Mouse (Mus musculus) forebrain, embryonic 15.5 days (tissue): Measurements from ENCODE around the gene Pbx1. TPM values are rescaled to one million over a fixed set of nuclear protein-coding genes. Genes with fewer than 3 reads are reported as not detected.

Experiments used
- ATAC-seq: fragments of 200-750 bp; cut with Nextera tagmentation; replicated peaks from 2 replicates; pipeline ENCODE4 v1.8.0; 2017; ENCODE audit warnings: mild to moderate bottlenecking, moderate TSS enrichment, moderate library complexity
- H3K27ac ChIP-seq: fragments of 300-500 bp; sonication (generic); replicated peaks from 2 replicates; pipeline ENCODE4 v1.5.1; 2015; ENCODE audit warnings: mild to moderate bottlenecking, inconsistent platforms
- H3K27me3 ChIP-seq: fragments of 300-500 bp; sonication (generic); 2 replicates; pipeline ENCODE4 v1.6.1; 2015; ENCODE audit warnings: inconsistent platforms
- H3K36me3 ChIP-seq: fragments of 300-500 bp; sonication (generic); 2 replicates; pipeline ENCODE4 v1.6.1; 2015; ENCODE audit warnings: mild to moderate bottlenecking, inconsistent platforms
- H3K4me1 ChIP-seq: fragments of 300-500 bp; sonication (generic); 2 replicates; pipeline ENCODE4 v1.6.1; 2015; ENCODE audit warnings: inconsistent platforms
- H3K4me2 ChIP-seq: fragments of 300-500 bp; sonication (generic); replicated peaks from 2 replicates; pipeline ENCODE4 v1.6.1; 2015; ENCODE audit warnings: mild to moderate bottlenecking, inconsistent platforms
- H3K4me3 ChIP-seq: fragments of 300-500 bp; sonication (generic); 2 replicates; pipeline ENCODE4 v1.5.1; 2015; ENCODE audit warnings: mild to moderate bottlenecking, inconsistent platforms
- H3K9ac ChIP-seq: fragments of 300-500 bp; sonication (generic); replicated peaks from 2 replicates; pipeline ENCODE4 v1.6.1; 2015; ENCODE audit warnings: mild to moderate bottlenecking, inconsistent platforms
- H3K9me3 ChIP-seq: fragments of 300-500 bp; sonication (generic); 2 replicates; pipeline ENCODE4 v1.6.1; 2016; ENCODE audit warnings: inconsistent platforms
- WGBS: fragments of 180-500 bp; shearing (Covaris S2); methylation state at CpG from one replicate; pipeline ENCODE4 v1.1.7; 2015; ENCODE audit warnings: mixed read lengths; 5-methylcytosine and 5-hydroxymethylcytosine counted together
- polyA plus RNA-seq: library from polyadenylated mRNA; unstranded; fragments of >200 nt; fragmentation: Nextera tagmentation; extraction: Ambion mirVana; gene quantifications from 2 replicates; pipeline ENCODE4 v1.2.1, GENCODE M21; 2015

The Pbx1 gene
- polyA plus RNA-seq, 1 experiment from 2014 or later, result 90.5 TPM

DNA sequence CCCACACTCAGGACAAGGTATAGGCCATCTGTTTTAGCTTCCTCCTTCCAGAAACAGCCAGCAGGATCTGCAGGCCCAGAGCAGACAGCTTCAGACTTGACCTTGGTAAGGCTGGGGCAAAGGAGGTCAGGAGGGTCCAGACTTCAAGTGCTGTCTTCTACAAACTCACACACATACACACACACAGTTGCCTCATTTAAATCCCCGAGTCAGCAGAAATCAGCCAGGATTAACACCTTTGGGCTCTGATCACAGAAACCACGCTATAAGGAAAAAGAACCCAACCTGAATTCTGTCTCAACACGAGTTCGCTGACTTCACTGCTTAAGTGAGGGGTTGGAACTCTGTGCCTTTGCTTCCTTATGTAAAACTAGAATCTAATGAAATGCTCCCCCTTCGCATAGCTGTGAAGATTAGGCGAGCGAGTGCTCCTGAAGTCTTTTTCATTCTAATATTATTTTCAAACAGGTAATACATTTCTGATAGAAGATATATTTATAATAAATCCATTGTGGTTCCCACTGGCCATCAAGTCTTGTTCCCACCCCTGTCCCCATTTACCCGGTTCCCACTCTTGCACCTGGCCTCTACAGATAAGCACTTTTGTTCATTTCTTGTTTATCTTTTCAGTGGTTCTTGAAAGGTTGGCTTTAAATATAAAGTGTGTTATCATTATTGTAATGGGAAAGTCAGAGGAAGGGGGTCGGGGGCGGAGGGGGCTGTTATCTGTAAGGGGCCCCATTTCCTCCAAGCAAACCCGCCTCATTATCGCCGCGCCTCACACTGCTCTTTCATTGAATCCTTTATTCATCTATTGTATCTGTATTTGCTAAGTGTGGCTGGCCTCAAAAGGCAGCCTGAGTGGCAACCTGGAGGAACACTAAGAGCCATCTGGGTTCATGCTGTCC lies 124.5 kb downstream of the Pbx1 start:
- ATAC-seq, result no peak
- no peaks in the 10 kb centered on the region for H3K9me3 ChIP-seq
- H3K4me3 ChIP-seq, result no peak overlapping the region
- no peaks in the 10 kb centered on the region for H3K36me3 ChIP-seq
- WGBS, result 48% methylated on average over 14 of the region's 14 CpGs
- no peaks in the 10 kb centered on the region for H3K27me3 ChIP-seq
- H3K4me1 ChIP-seq, result peaks cover 43% of the 10 kb centered on the region
- H3K4me2 ChIP-seq, result no peak overlapping the region
- peak overlapping the region; percentile 68 for H3K27ac ChIP-seq
- H3K9ac ChIP-seq, result no peak overlapping the region

- Histone ChIP-seq H3K9me3 (no peaks in the 10 kb centered on the region), H3K36me3 (no peaks in the 10 kb centered on the region), H3K4me3 (0 out of 2 replicates have a peak overlapping the region, but pooled peaks have one; percentile 7), H3K27me3 (no peaks in the 10 kb centered on the region), H3K4me1 (peaks cover 46% of the 10 kb centered on the region), H3K27ac (peak overlapping the region; percentile 84), H3K4me2 (peak overlapping the region; percentile 35), H3K9ac (peak overlapping the region; percentile 35)
- WGBS, result 24% methylated on average over 6 of the region's 6 CpGs
- 0 out of 2 replicates have a peak, but pooled peaks have one; percentile 8 for ATAC-seq
These were observed 131.6 kb downstream of the Pbx1 start for GRCm38 (mm10) chr1:168300505-168300904.

GRCm38 (mm10) chr1:168299928-168300365 lies 132.1 kb downstream of the Pbx1 start:
- H3K9ac ChIP-seq, result peak overlapping the region; percentile 35
- H3K4me3 ChIP-seq, result 0 out of 2 replicates have a peak overlapping the region, but pooled peaks have one; percentile 7
- no peaks in the 10 kb centered on the region for H3K36me3 ChIP-seq
- no peaks in the 10 kb centered on the region for H3K27me3 ChIP-seq
- no peaks in the 10 kb centered on the region for H3K9me3 ChIP-seq
- peak; percentile 68 for ATAC-seq
- WGBS, result 12% methylated on average over 12 of the region's 12 CpGs
- H3K4me2 ChIP-seq, result peak overlapping the region; percentile 35
- H3K4me1 ChIP-seq, result peaks cover 46% of the 10 kb centered on the region
- H3K27ac ChIP-seq, result peak overlapping the region; percentile 84

GRCm38 (mm10) chr1:168299181-168299580 lies 132.9 kb downstream of the Pbx1 start:
- Histone ChIP-seq H3K4me3 (no peak overlapping the region), H3K9ac (no peak overlapping the region), H3K4me2 (no peak overlapping the region), H3K27ac (peak overlapping the region; percentile 84), H3K9me3 (no peaks in the 10 kb centered on the region), H3K27me3 (no peaks in the 10 kb centered on the region), H3K4me1 (peaks cover 46% of the 10 kb centered on the region), H3K36me3 (no peaks in the 10 kb centered on the region)
- WGBS, result 82% methylated on average over 8 of the region's 8 CpGs
- ATAC-seq, result no peak

DNA sequence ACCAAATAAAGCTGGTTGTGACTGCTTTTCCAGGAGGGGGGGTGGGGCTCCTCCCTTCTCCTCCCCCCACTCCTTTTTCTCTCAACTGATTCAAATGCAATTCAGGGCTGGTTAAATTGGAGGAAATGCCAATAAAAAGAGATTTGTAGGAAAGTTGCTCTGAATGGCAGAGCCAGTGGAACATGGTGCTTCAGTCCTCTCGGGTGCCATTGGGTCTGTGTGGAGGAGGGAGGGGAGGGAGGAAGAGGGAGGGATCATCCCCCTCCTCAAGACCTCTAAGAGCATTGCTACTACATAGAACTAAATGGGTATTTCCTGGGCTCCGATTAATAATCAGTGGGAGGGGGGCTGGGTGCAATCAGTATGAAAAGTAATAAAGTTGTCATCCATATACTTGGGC lies 135.8 kb downstream of the Pbx1 start:
- peaks cover 49% of the 10 kb centered on the region for H3K4me1 ChIP-seq
- H3K9me3 ChIP-seq, result no peaks in the 10 kb centered on the region
- no peak overlapping the region for H3K4me3 ChIP-seq
- no peak for ATAC-seq
- H3K27ac ChIP-seq, result no peak overlapping the region
- no peak overlapping the region for H3K4me2 ChIP-seq
- WGBS, result 35% methylated on average over 2 of the region's 2 CpGs
- H3K9ac ChIP-seq, result no peak overlapping the region
- H3K36me3 ChIP-seq, result no peaks in the 10 kb centered on the region
- H3K27me3 ChIP-seq, result no peaks in the 10 kb centered on the region

DNA sequence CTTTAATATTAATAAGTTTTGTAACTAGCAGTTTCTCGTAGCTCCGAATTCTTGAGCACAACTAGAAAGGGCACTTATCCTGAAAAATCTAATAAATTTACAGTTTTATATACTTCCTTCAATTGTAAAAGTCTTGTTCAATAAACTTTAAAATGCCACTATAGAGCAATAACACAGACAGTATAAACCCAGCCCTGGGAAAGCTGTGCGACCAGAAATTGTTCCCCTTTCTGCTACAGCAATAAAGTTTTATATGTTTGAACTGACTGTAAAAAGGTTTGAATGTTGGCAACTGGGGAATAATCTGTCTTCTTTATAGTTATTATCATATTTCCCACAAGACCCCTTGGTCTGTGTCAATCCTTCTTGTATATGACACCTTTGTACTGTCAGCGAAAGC lies 136.3 kb downstream of the Pbx1 start:
- no peak overlapping the region for H3K4me3 ChIP-seq
- 80% methylated on average over 4 of the region's 4 CpGs for WGBS
- no peaks in the 10 kb centered on the region for H3K27me3 ChIP-seq
- no peaks in the 10 kb centered on the region for H3K9me3 ChIP-seq
- H3K27ac ChIP-seq, result no peak overlapping the region
- no peaks in the 10 kb centered on the region for H3K36me3 ChIP-seq
- H3K9ac ChIP-seq, result no peak overlapping the region
- ATAC-seq, result no peak
- H3K4me1 ChIP-seq, result peaks cover 49% of the 10 kb centered on the region
- H3K4me2 ChIP-seq, result no peak overlapping the region

GRCm38 (mm10) chr1:168293673-168294072 lies 138.4 kb downstream of the Pbx1 start:
- ATAC-seq, result no peak
- Histone ChIP-seq H3K4me1 (peaks cover 52% of the 10 kb centered on the region), H3K27ac (no peak overlapping the region), H3K4me3 (no peak overlapping the region), H3K27me3 (no peaks in the 10 kb centered on the region), H3K9ac (no peak overlapping the region), H3K9me3 (no peaks in the 10 kb centered on the region), H3K36me3 (no peaks in the 10 kb centered on the region), H3K4me2 (no peak overlapping the region)
- 91% methylated on average over 1 of the region's 1 CpGs for WGBS

DNA sequence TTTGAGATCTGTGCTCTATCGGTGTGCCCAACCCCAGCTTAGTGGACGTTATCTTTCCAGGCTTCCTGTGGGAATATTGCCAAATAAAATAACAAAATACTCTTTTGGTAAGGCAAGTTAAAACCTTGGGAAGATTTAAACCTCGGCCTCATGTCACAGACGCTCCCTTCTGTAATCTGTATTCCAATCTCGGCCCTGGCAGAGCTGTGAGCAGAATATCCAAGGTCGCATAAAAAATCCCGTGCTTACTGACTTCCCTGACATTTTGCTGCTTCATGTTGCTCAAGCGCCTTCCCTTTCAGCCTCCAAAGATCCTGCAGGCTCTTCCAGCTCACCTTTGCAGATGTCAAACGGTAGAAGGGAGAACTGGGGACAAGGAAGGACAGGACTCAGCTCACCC lies 140.0 kb downstream of the Pbx1 start:
- H3K9ac ChIP-seq, result no peak overlapping the region
- H3K4me3 ChIP-seq, result no peak overlapping the region
- no peaks in the 10 kb centered on the region for H3K36me3 ChIP-seq
- H3K9me3 ChIP-seq, result no peaks in the 10 kb centered on the region
- peak overlapping the region; percentile 48; the same call in 1 of the 2 replicates for H3K27ac ChIP-seq
- no peak for ATAC-seq
- peaks cover 63% of the 10 kb centered on the region for H3K4me1 ChIP-seq
- WGBS, result 69% methylated on average over 9 of the region's 9 CpGs
- H3K4me2 ChIP-seq, result no peak overlapping the region
- no peaks in the 10 kb centered on the region for H3K27me3 ChIP-seq

GRCm38 (mm10) chr1:168291643-168292040 lies 140.4 kb downstream of the Pbx1 start:
- H3K27me3 ChIP-seq, result no peaks in the 10 kb centered on the region
- H3K9me3 ChIP-seq, result no peaks in the 10 kb centered on the region
- no peak for ATAC-seq
- no peaks in the 10 kb centered on the region for H3K36me3 ChIP-seq
- H3K9ac ChIP-seq, result no peak overlapping the region
- H3K4me1 ChIP-seq, result peaks cover 66% of the 10 kb centered on the region
- H3K4me2 ChIP-seq, result no peak overlapping the region
- H3K27ac ChIP-seq, result peak overlapping the region; percentile 66
- WGBS, result 42% methylated on average over 6 of the region's 6 CpGs
- no peak overlapping the region for H3K4me3 ChIP-seq

GRCm38 (mm10) chr1:168291001-168291642 lies 140.9 kb downstream of the Pbx1 start:
- 31% methylated on average over 11 of the region's 11 CpGs for WGBS
- Histone ChIP-seq H3K4me1 (peaks cover 66% of the 10 kb centered on the region), H3K27ac (peak overlapping the region; percentile 66), H3K27me3 (no peaks in the 10 kb centered on the region), H3K4me3 (no peak overlapping the region), H3K4me2 (no peak overlapping the region), H3K9ac (no peak overlapping the region), H3K36me3 (no peaks in the 10 kb centered on the region), H3K9me3 (no peaks in the 10 kb centered on the region)
- 0 out of 2 replicates have a peak, but pooled peaks have one; percentile 14 for ATAC-seq

DNA sequence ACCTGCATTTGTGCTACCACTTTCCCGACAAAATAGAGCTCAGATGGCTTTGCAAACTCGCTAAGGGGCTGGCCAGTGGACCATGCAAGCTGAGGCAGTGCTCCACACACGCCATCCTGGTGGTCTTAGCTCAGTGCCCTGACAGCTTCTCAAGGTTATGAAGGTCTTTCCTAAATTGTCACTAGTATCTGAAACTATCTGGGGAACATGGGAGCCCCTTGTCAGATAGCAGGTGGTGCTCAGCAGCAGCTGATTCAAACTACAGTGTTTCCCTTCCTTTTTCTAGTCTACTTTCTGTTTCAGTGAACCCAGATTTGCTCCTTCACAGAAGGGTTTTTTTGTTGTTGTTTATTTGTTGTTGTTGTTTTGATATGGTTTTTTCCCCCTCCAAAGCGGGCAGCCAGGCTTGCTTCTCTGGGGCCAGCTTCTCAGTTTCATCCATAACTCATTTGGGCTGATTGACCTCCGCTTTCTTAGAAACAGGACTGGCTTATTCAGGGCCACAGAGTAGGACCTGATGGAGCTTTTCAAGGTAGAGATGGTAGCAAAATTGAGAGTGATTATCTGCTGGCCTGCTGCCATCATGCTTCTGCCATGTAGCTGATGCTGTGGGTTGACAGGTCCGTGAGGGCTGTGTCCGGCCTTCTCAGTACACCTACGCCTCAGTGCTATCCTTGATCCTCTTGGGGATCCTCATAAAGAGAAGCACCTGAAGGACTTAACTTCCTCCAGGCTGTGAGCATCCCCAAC lies 141.7 kb downstream of the Pbx1 start:
- Histone ChIP-seq H3K4me1 (peaks cover 68% of the 10 kb centered on the region), H3K27me3 (no peaks in the 10 kb centered on the region), H3K4me3 (no peak overlapping the region), H3K4me2 (no peak overlapping the region), H3K27ac (no peak overlapping the region), H3K9ac (no peak overlapping the region), H3K36me3 (no peaks in the 10 kb centered on the region), H3K9me3 (no peaks in the 10 kb centered on the region)
- WGBS, result 76% methylated on average over 8 of the region's 8 CpGs
- ATAC-seq, result no peak
